Mouse (Mus musculus): ENCODE measurements around the gene Cggbp1. TPM values are rescaled to one million over a fixed set of nuclear protein-coding genes. Genes with fewer than 3 reads are reported as not detected.

The Cggbp1 gene
- polyA plus RNA-seq, 1 experiment: 103 TPM

DNA sequence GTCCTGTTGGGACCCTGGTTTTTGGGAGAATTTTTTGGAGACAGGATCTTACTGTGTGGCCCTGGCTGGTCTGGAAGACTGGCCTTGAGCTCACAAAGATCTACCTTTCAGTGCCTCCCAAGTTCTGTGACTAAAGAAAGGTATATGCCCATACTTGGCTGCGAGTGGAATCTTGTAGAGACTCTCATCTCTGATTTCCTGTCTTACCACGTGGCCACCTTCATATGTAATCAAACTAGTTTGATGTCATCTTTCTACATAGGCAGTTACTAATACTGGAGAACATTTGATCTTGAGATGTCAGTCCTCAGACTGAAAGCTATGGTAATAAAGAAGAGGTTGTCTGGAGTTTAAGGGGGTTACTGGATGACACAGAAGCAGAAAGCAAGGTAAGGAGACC lies 29.6 kb downstream of the Cggbp1 start:
- TF ChIP-seq POLR2A (IDR thresholded peaks at IDR 0.05; ENCODE audit: low read depth, low read length): no peak
- no peak for TF ChIP-seq CTCF (IDR thresholded peaks at IDR 0.05; ENCODE audit: borderline replicate concordance, insufficient read depth, low read length)
- no peak overlapping the region for H3K4me3 ChIP-seq (ENCODE audit: insufficient read depth, low read length)
- 0 out of 2 replicates have a peak, but pooled peaks cover 2% of the 10 kb centered on the region for H3K4me1 ChIP-seq (ENCODE audit: control insufficient read depth, insufficient read depth, low read length)
- no peak overlapping the region for H3K27ac ChIP-seq (ENCODE audit: insufficient read depth, low read length)

DNA sequence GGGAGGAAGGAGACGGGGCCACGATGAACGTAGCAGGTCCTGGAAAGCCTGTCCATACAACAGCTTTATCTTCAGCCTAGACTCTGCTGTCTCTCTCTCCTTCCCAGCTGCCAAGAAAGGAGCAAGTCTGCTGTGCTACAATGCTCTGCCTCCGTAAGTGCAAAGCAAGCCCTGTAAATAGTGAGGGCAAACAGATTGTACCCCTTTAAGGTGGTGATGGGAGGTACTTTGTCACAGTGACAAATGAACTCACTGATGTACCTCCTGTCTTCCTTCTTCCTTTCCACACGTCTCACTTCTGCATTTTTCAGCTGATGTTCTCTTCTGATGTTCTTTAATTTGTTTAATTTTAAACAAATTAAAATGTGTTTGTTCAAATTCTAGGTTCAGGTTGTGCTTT lies 32.1 kb downstream of the Cggbp1 start:
- TF ChIP-seq POLR2A (IDR thresholded peaks at IDR 0.05; ENCODE audit: low read depth, low read length): no peak
- no peak for TF ChIP-seq CTCF (IDR thresholded peaks at IDR 0.05; ENCODE audit: borderline replicate concordance, insufficient read depth, low read length)
- H3K4me1 ChIP-seq (ENCODE audit: control insufficient read depth, insufficient read depth, low read length): 0 out of 2 replicates have a peak, but pooled peaks cover 2% of the 10 kb centered on the region
- H3K27ac ChIP-seq (ENCODE audit: insufficient read depth, low read length): no peak overlapping the region; the same call in 1 of the 2 replicates
- no peak overlapping the region for H3K4me3 ChIP-seq (ENCODE audit: insufficient read depth, low read length)

DNA sequence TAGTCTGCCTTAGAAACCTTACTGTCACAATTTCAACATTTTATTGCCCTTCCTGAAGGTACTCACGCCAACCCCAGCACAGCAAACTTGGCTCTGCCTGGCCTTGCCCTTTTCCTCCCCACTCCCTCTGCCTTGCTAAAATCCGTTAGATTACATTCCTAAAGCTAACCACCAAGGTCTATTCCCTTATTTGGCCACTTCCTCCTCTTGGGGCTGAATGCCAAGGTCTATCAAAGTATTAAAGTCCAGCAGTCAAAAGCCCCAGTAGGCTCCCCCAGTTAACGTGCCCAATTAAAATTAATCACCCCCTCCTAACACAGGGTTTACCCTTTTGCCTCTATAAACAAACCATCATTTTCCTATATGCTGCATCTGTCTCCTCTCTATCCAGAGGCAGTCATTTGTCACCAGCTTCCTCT lies 32.6 kb downstream of the Cggbp1 start:
- Histone ChIP-seq H3K4me3 (ENCODE audit: insufficient read depth, low read length) (no peak overlapping the region), H3K27ac (ENCODE audit: insufficient read depth, low read length) (no peak overlapping the region; the same call in 1 of the 2 replicates), H3K4me1 (ENCODE audit: control insufficient read depth, insufficient read depth, low read length) (0 out of 2 replicates have a peak, but pooled peaks cover 2% of the 10 kb centered on the region)
- TF ChIP-seq CTCF (IDR thresholded peaks at IDR 0.05; ENCODE audit: borderline replicate concordance, insufficient read depth, low read length) (no peak), POLR2A (IDR thresholded peaks at IDR 0.05; ENCODE audit: low read depth, low read length) (no peak)

DNA sequence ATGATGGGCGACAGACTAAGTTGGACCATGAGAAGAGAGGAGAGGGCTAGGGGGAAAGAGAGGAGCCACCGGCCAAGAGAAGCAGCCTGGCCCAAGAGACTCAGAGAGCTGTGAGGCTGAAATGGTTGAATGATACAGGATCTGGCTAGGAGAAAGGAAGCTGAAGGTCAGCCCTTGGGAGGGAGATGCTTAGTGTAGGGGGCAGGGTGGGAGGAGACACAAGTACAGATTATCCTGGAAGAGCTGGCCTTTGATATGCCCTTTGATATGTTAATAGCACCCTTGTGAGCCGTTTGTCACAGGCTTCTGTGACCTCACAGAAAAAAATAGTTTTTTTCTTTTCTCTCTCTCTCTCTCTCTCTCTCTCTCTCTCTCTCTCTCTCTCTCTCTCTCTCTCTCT lies 33.3 kb downstream of the Cggbp1 start:
- Histone ChIP-seq H3K27ac (ENCODE audit: insufficient read depth, low read length) (no peak overlapping the region), H3K4me1 (ENCODE audit: control insufficient read depth, insufficient read depth, low read length) (0 out of 2 replicates have a peak, but pooled peaks cover 2% of the 10 kb centered on the region), H3K4me3 (ENCODE audit: insufficient read depth, low read length) (no peak overlapping the region)
- TF ChIP-seq POLR2A (IDR thresholded peaks at IDR 0.05; ENCODE audit: low read depth, low read length) (no peak), CTCF (IDR thresholded peaks at IDR 0.05; ENCODE audit: borderline replicate concordance, insufficient read depth, low read length) (no peak)

DNA sequence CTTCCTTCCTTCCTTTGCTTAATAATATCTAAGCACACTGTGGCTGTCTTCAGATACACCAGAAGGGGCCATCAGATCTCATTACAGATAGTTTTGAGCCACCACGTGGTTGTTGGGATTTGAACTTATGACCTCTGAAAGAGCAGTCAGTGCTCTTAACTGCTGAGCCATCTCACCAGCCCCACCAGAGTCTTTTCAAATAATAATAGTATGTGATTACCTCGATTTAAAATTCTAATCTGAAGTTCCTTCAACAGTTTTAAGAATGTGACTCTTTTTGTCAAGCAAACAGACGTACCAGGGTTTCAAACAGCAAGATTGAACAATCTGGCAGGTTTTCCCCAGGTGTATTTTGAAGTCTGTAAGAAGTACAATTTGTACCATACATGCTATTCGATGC lies 33.8 kb downstream of the Cggbp1 start:
- Histone ChIP-seq H3K27ac (ENCODE audit: insufficient read depth, low read length) (no peak overlapping the region), H3K4me3 (ENCODE audit: insufficient read depth, low read length) (no peak overlapping the region)
- no peak for TF ChIP-seq POLR2A (IDR thresholded peaks at IDR 0.05; ENCODE audit: low read depth, low read length)
- TF ChIP-seq CTCF (IDR thresholded peaks at IDR 0.05; ENCODE audit: borderline replicate concordance, insufficient read depth, low read length): no peak

DNA sequence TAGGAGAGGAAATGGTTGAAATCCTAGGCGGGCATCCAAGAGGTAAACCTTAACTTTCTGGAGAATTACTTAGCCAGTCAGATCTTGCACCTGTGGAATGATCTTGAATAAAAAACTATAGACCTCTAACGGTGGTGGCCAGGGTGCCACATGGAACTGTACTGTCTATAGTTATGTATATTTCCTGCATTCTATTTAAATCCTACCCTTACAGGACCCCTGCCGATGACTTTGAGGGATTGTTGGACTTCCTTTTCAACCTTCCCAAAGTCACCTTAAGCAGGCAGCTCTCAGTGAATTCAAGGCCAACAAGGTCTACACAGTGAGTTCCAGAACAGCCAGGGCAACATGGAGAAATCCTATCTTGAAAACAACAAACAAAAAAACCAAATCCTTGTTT lies 37.7 kb downstream of the Cggbp1 start:
- Histone ChIP-seq H3K27ac (ENCODE audit: insufficient read depth, low read length) (no peak overlapping the region), H3K4me1 (ENCODE audit: control insufficient read depth, insufficient read depth, low read length) (no peaks in the 10 kb centered on the region), H3K4me3 (ENCODE audit: insufficient read depth, low read length) (no peak overlapping the region)
- TF ChIP-seq POLR2A (IDR thresholded peaks at IDR 0.05; ENCODE audit: low read depth, low read length) (no peak), CTCF (IDR thresholded peaks at IDR 0.05; ENCODE audit: borderline replicate concordance, insufficient read depth, low read length) (no peak)

More for the DNA sequence above, 33.8 kb downstream of the Cggbp1 start:
- 0 out of 2 replicates have a peak, but pooled peaks cover 2% of the 10 kb centered on the region for H3K4me1 ChIP-seq (ENCODE audit: control insufficient read depth, insufficient read depth, low read length)

DNA sequence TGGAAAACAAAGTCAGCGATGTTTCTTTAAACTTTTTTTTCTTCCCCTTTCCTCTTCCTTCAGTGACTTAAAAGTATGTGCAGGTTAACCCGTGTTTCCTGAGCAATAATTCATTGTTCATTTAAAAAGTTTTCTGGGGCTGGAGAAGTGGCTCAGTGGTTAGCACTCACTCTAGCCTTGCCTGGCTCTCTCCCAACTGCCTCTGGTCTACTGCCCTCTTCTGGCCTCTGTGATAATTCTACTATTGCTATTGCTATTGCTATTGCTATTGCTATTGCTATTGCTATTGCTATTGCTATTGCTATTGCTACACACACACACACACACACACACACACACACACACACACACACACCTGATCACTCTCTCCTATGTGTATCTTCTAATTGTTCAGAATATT lies 47.3 kb downstream of the Cggbp1 start:
- TF ChIP-seq CTCF (IDR thresholded peaks at IDR 0.05; ENCODE audit: borderline replicate concordance, insufficient read depth, low read length) (no peak), POLR2A (IDR thresholded peaks at IDR 0.05; ENCODE audit: low read depth, low read length) (no peak)
- Histone ChIP-seq H3K4me3 (ENCODE audit: insufficient read depth, low read length) (no peak overlapping the region), H3K4me1 (ENCODE audit: control insufficient read depth, insufficient read depth, low read length) (no peaks in the 10 kb centered on the region), H3K27ac (ENCODE audit: insufficient read depth, low read length) (no peak overlapping the region)

DNA sequence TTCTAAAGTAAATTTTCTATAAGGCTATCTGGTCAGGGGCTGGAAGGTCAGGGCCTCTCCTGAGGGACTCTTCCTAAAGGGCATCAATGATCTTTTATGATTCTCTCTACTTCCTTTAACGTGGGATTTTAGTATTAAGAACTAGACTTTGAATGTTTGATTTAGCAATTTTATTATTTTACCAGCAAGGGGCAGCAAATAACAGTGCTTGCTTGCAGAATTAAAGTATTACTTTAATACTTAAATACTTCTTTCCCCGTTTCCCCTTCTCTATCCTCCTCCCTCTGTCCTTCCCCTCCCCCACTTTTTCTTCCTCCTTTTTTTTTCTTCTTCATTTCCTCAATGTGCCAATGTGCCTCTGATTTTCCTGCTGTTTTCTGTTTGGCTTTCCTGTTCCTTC lies 51.5 kb downstream of the Cggbp1 start:
- no peak overlapping the region for H3K4me3 ChIP-seq (ENCODE audit: insufficient read depth, low read length)
- no peak overlapping the region for H3K27ac ChIP-seq (ENCODE audit: insufficient read depth, low read length)
- TF ChIP-seq POLR2A (IDR thresholded peaks at IDR 0.05; ENCODE audit: low read depth, low read length) (no peak), CTCF (IDR thresholded peaks at IDR 0.05; ENCODE audit: borderline replicate concordance, insufficient read depth, low read length) (no peak)
- H3K4me1 ChIP-seq (ENCODE audit: control insufficient read depth, insufficient read depth, low read length): no peaks in the 10 kb centered on the region

DNA sequence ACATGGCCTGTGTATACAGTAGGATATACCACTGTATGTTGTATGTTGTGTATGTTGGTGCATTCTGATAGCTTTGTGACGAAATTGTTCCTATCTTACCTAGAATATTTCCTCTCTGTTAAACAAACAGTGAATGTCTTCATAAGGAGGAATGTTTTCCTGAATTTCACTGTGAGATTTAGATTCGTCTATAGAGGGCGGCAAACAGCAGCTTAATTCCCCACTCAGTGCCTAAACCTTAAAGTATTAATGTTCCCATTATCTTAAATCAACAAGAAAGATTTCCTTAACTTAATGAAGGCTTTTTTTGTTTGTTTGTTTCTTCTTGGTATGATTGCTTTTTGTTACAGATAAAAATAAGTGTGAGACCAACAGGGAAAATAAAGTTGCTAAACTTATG lies 55.3 kb downstream of the Cggbp1 start:
- H3K27ac ChIP-seq (ENCODE audit: insufficient read depth, low read length): no peak overlapping the region
- TF ChIP-seq CTCF (IDR thresholded peaks at IDR 0.05; ENCODE audit: borderline replicate concordance, insufficient read depth, low read length): no peak
- no peak for TF ChIP-seq POLR2A (IDR thresholded peaks at IDR 0.05; ENCODE audit: low read depth, low read length)
- H3K4me3 ChIP-seq (ENCODE audit: insufficient read depth, low read length): no peak overlapping the region
- no peaks in the 10 kb centered on the region for H3K4me1 ChIP-seq (ENCODE audit: control insufficient read depth, insufficient read depth, low read length)

DNA sequence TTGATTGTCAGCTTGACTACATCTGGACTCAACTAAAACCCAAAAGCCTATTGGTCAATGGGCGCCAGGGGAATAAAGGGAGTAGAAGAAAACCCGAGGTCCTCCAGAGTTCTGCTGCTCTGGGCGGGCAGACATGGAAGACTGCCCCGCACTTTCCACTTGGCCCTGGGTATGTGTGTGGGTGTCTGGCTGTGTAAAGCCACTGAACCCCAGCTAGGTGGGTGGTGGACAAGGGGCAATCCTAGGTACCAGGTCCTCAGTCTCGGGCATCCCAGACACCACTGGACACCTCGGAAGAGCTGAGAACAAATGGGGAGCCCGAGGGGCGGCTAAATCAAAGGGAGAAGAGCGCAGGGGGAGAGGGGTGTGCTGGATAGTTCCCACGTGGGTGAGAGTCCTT lies 57.0 kb downstream of the Cggbp1 start:
- Histone ChIP-seq H3K4me3 (ENCODE audit: insufficient read depth, low read length) (no peak overlapping the region), H3K4me1 (ENCODE audit: control insufficient read depth, insufficient read depth, low read length) (no peaks in the 10 kb centered on the region), H3K27ac (ENCODE audit: insufficient read depth, low read length) (no peak overlapping the region)
- TF ChIP-seq CTCF (IDR thresholded peaks at IDR 0.05; ENCODE audit: borderline replicate concordance, insufficient read depth, low read length): no peak
- no peak for TF ChIP-seq POLR2A (IDR thresholded peaks at IDR 0.05; ENCODE audit: low read depth, low read length)

Other genes starting within 250 kb of the Cggbp1 start
- not detected in 2 replicates for gene Csnka2ip, start 249.6 kb upstream of the Cggbp1 start, polyA plus RNA-seq (2011; ENCODE audit: insufficient read length, low read depth, missing spikeins)
- 42.1 and 49.1 TPM in 2 replicates for gene 4930453N24Rik, start 80.8 kb upstream of the Cggbp1 start, polyA plus RNA-seq (2011; ENCODE audit: insufficient read length, low read depth, missing spikeins)
- gene Zfp654, start 344 bp upstream of the Cggbp1 start, polyA plus RNA-seq (2011; ENCODE audit: insufficient read length, low read depth, missing spikeins): 7.9 and 9.7 TPM in 2 replicates

Measured in embryonic fibroblast, embryonic 13.5 days (primary cell).